Comparison of ENCODE assay signal across 20 mouse cellular contexts in genomic region chr14:45809491-45809890, GRCm38 (mm10).
DNase-seq lines count a peak whose midpoint lies in the region; ATAC-seq and TF ChIP-seq lines count a peak whose summit lies in the region.
"Had no signal": no experiment of that assay in that cellular context is flagged by ENCODE, and none has a peak within 500 bp of the region (broad histone marks: within the 10 kb centered on the region; RNA-seq: fewer than 3 reads in every experiment).

No protein-coding gene starts in this region.

- H3K4me2 ChIP-seq in embryonic facial prominence, embryonic 13.5 days, result no peak overlapping the region
- no peak overlapping the region for H3K4me2 ChIP-seq in intestine, embryonic 16.5 days (ENCODE audit: low read depth, low read length)
- no peak overlapping the region for H3K4me2 ChIP-seq in intestine, postnatal 0 days (replicated peaks; ENCODE audit: low read depth)
- H3K4me2 ChIP-seq: embryonic facial prominence, embryonic 12.5 days; embryonic facial prominence, embryonic 15.5 days; forebrain, embryonic 12.5 days had no signal

- no peaks in the 10 kb centered on the region for H3K36me3 ChIP-seq in embryonic facial prominence, embryonic 13.5 days
- H3K36me3 ChIP-seq in embryonic facial prominence, embryonic 10.5 days (replicated peaks), result no peaks in the 10 kb centered on the region
- no peaks in the 10 kb centered on the region for H3K36me3 ChIP-seq in intestine, embryonic 16.5 days (ENCODE audit: control insufficient read depth, insufficient read depth, low read length)
- H3K36me3 ChIP-seq in intestine, postnatal 0 days (ENCODE audit: control insufficient read depth, insufficient read depth), result no peaks in the 10 kb centered on the region
- H3K36me3 ChIP-seq: embryonic facial prominence, embryonic 12.5 days; embryonic facial prominence, embryonic 15.5 days; forebrain, embryonic 10.5 days; forebrain, embryonic 12.5 days had no signal

- H3K9ac ChIP-seq in embryonic facial prominence, embryonic 13.5 days, result no peak overlapping the region
- 0 out of 2 replicates have a peak overlapping the region, but pooled peaks have one; percentile 5 for H3K9ac ChIP-seq in intestine, embryonic 16.5 days (ENCODE audit: low read depth, low read length)
- H3K9ac ChIP-seq in intestine, postnatal 0 days (ENCODE audit: low read depth, low read length), result no peak overlapping the region
- H3K9ac ChIP-seq: embryonic facial prominence, embryonic 12.5 days; embryonic facial prominence, embryonic 15.5 days; forebrain, embryonic 12.5 days had no signal

- no peak overlapping the region for H3K4me3 ChIP-seq in embryonic facial prominence, embryonic 13.5 days
- no peak overlapping the region for H3K4me3 ChIP-seq in embryonic facial prominence, embryonic 10.5 days
- no peak overlapping the region for H3K4me3 ChIP-seq in intestine, embryonic 16.5 days (ENCODE audit: low read length)
- H3K4me3 ChIP-seq in intestine, postnatal 0 days (ENCODE audit: low read depth, low read length), result no peak overlapping the region
- H3K4me3 ChIP-seq: embryonic facial prominence, embryonic 12.5 days; embryonic facial prominence, embryonic 15.5 days; erythroblast, embryonic 14.5 days; forebrain, embryonic 10.5 days; forebrain, embryonic 12.5 days had no signal

- 90% methylated on average over 7 of the region's 7 CpGs for WGBS in embryonic facial prominence, embryonic 13.5 days
- 89% methylated on average over 7 of the region's 7 CpGs for WGBS in embryonic facial prominence, embryonic 10.5 days
- 77% methylated on average over 7 of the region's 7 CpGs for WGBS in intestine, embryonic 16.5 days
- WGBS in intestine, postnatal 0 days, result 78% methylated on average over 7 of the region's 7 CpGs

- H3K4me1 ChIP-seq in embryonic facial prominence, embryonic 13.5 days, result peaks cover 8% of the 10 kb centered on the region; the same call in 1 of the 2 replicates
- H3K4me1 ChIP-seq in embryonic facial prominence, embryonic 10.5 days, result peaks cover 38% of the 10 kb centered on the region
- H3K4me1 ChIP-seq in intestine, embryonic 16.5 days (ENCODE audit: control insufficient read depth, insufficient read depth, low read length), result peaks cover 6% of the 10 kb centered on the region; the same call in 1 of the 2 replicates
- H3K4me1 ChIP-seq in intestine, postnatal 0 days (replicated peaks; ENCODE audit: control insufficient read depth, insufficient read depth, low read length), result no peaks in the 10 kb centered on the region
- H3K4me1 ChIP-seq: embryonic facial prominence, embryonic 15.5 days; forebrain, embryonic 12.5 days had no signal

- no peak for TF ChIP-seq CTCF in intestine, postnatal 0 days (IDR thresholded peaks at IDR 0.05; ENCODE audit: low read depth)

- no peaks in the 10 kb centered on the region for H3K9me3 ChIP-seq in embryonic facial prominence, embryonic 13.5 days
- H3K9me3 ChIP-seq in embryonic facial prominence, embryonic 10.5 days, result no peaks in the 10 kb centered on the region
- no peaks in the 10 kb centered on the region for H3K9me3 ChIP-seq in intestine, embryonic 16.5 days (ENCODE audit: control insufficient read depth, low read length)
- no peaks in the 10 kb centered on the region for H3K9me3 ChIP-seq in intestine, postnatal 0 days (ENCODE audit: control insufficient read depth)
- H3K9me3 ChIP-seq: embryonic facial prominence, embryonic 12.5 days; embryonic facial prominence, embryonic 15.5 days; forebrain, embryonic 10.5 days; forebrain, embryonic 12.5 days had no signal

- ATAC-seq in embryonic facial prominence, embryonic 13.5 days (ENCODE audit: insufficient number of reproducible peaks, insufficient read depth, low FRiP score, low TSS enrichment, low read depth), result peak; percentile 15; the same call in 1 of the 2 replicates
- ATAC-seq in intestine, embryonic 16.5 days, result no peak; the same call in 1 of the 2 replicates
- no peak for ATAC-seq in intestine, postnatal 0 days
- ATAC-seq: forebrain, embryonic 14.5 days; forebrain, embryonic 16.5 days had no signal

- no peak overlapping the region for H3K27ac ChIP-seq in embryonic facial prominence, embryonic 13.5 days
- H3K27ac ChIP-seq in embryonic facial prominence, embryonic 10.5 days (replicated peaks), result no peak overlapping the region
- H3K27ac ChIP-seq in intestine, embryonic 16.5 days (ENCODE audit: low read length), result no peak overlapping the region
- no peak overlapping the region for H3K27ac ChIP-seq in intestine, postnatal 0 days (ENCODE audit: low read depth, low read length)
- H3K27ac ChIP-seq: embryonic facial prominence, embryonic 12.5 days; embryonic facial prominence, embryonic 15.5 days; forebrain, embryonic 10.5 days; forebrain, embryonic 12.5 days had no signal

- DNase-seq in embryonic facial prominence, embryonic 10.5 days (ENCODE audit: low spot score), result no peak
- DNase-seq: adrenal gland, adult 2 months; adrenal gland, postnatal 25 days; cerebellum, adult 11 months; cerebellum, adult 18-20 months; cerebellum, adult 8-10 months; cerebellum, adult 9-11 months; cerebellum, postnatal 14 days; cerebellum, postnatal 36 days; embryo, embryonic 11 days had no signal

- H3K27me3 ChIP-seq in embryonic facial prominence, embryonic 13.5 days, result no peaks in the 10 kb centered on the region
- no peaks in the 10 kb centered on the region for H3K27me3 ChIP-seq in embryonic facial prominence, embryonic 10.5 days (replicated peaks; ENCODE audit: low read depth, poor library complexity, severe bottlenecking)
- no peaks in the 10 kb centered on the region for H3K27me3 ChIP-seq in intestine, embryonic 16.5 days (replicated peaks; ENCODE audit: control insufficient read depth, insufficient read depth, low read length)
- H3K27me3 ChIP-seq in intestine, postnatal 0 days (replicated peaks; ENCODE audit: control insufficient read depth, insufficient read depth, low read length), result no peaks in the 10 kb centered on the region
- H3K27me3 ChIP-seq: embryonic facial prominence, embryonic 12.5 days; embryonic facial prominence, embryonic 15.5 days; forebrain, embryonic 12.5 days had no signal
